Mouse (Mus musculus) large intestine, adult 2 months (tissue): ENCODE results near the gene Psmb2. TPM values are rescaled to one million over a fixed set of nuclear protein-coding genes. Genes with fewer than 3 reads are reported as not detected.

Source experiments
- DNase-seq: peaks from one replicate; pipeline ENCODE4 v3.0.0-alpha.2; 2012; ENCODE audit warnings: low read depth, low spot score
- WGBS: fragments of 180-500 bp; shearing (Covaris S2); methylation state at CpG from one replicate; pipeline ENCODE4 v1.1.7; 2018; 5-methylcytosine and 5-hydroxymethylcytosine counted together
- polyA plus RNA-seq: library from polyadenylated mRNA; depleted of rRNA; stranded (reverse); fragments of >200 nt; gene quantifications from 2 replicates; pipeline ENCODE4 v1.2.3, GENCODE M21; 2012; rRNA removed

Psmb2 gene
- polyA plus RNA-seq, 1 experiment = 268 TPM

GRCm38 (mm10) chr4:126750046-126750683 lies 72.7 kb downstream of the Psmb2 start:
- 83% methylated on average over 26 of the region's 26 CpGs for WGBS
- DNase-seq = no peak

- DNase-seq = no peak
- 89% methylated on average over 8 of the region's 8 CpGs for WGBS
These were observed 73.6 kb downstream of the Psmb2 start for GRCm38 (mm10) chr4:126750863-126751555.

GRCm38 (mm10) chr4:126751556-126752023 lies 74.2 kb downstream of the Psmb2 start:
- WGBS = 76% methylated on average over 10 of the region's 10 CpGs

GRCm38 (mm10) chr4:126752024-126752607 lies 74.7 kb downstream of the Psmb2 start:
- WGBS = 14% methylated on average over 13 of the region's 13 CpGs

More at GRCm38 (mm10) chr4:126751556-126752023, 74.2 kb downstream of the Psmb2 start:
- no peak for DNase-seq

GRCm38 (mm10) chr4:126752608-126753141 lies 75.2 kb downstream of the Psmb2 start:
- no peak for DNase-seq
- 1% methylated on average over 23 of the region's 23 CpGs for WGBS

More at GRCm38 (mm10) chr4:126752024-126752607, 74.7 kb downstream of the Psmb2 start:
- no peak for DNase-seq

- under 1% methylated on average over 71 of the region's 71 CpGs for WGBS
- no peak for DNase-seq
These were observed 76.1 kb downstream of the Psmb2 start, which contains the start of the genes Ncdn and AU040320 for GRCm38 (mm10) chr4:126753268-126754230. Ncdn (minus strand) TSS chr4:126753438. AU040320 (plus strand) TSS chr4:126753544.

GRCm38 (mm10) chr4:126754231-126754611 lies 76.8 kb downstream of the Psmb2 start:
- 1% methylated on average over 12 of the region's 12 CpGs for WGBS
- DNase-seq = no peak

- 16% methylated on average over 12 of the region's 12 CpGs for WGBS
- DNase-seq = no peak
These were observed 77.4 kb downstream of the Psmb2 start for GRCm38 (mm10) chr4:126754736-126755374.

- 20% methylated on average over 4 of the region's 4 CpGs for WGBS
- no peak for DNase-seq
These were observed 79.3 kb downstream of the Psmb2 start for GRCm38 (mm10) chr4:126756766-126757165.

GRCm38 (mm10) chr4:126758299-126758698 lies 80.9 kb downstream of the Psmb2 start:
- 78% methylated on average over 5 of the region's 5 CpGs for WGBS
- DNase-seq = no peak

Other genes with a start within 250 kb of the Psmb2 start
- gene Ago3, start 248.1 kb upstream of the Psmb2 start, polyA plus RNA-seq = 4.4 and 12.4 TPM in 2 replicates
- gene Ago1, start 209.0 kb upstream of the Psmb2 start, polyA plus RNA-seq = 6.2 and 11.0 TPM in 2 replicates
- gene Ago4, start 144.2 kb upstream of the Psmb2 start, polyA plus RNA-seq = 0.62 and 0.77 TPM in 2 replicates
- gene Clspn, start 120.7 kb upstream of the Psmb2 start, polyA plus RNA-seq = 1.8 and 2.4 TPM in 2 replicates
- 3.8 TPM in 2 replicates for gene 5730409E04Rik, start 67.8 kb upstream of the Psmb2 start, polyA plus RNA-seq
- gene Tfap2e, start 58.6 kb downstream of the Psmb2 start, polyA plus RNA-seq = not detected in 2 replicates
- 26.4 and 26.9 TPM in 2 replicates for gene Ncdn, start 75.8 kb downstream of the Psmb2 start, polyA plus RNA-seq
- gene AU040320, start 75.9 kb downstream of the Psmb2 start, polyA plus RNA-seq = 72.5 and 135 TPM in 2 replicates